Mouse (Mus musculus) forebrain, embryonic 13.5 days (tissue): ENCODE measurements at regions not wholly inside any gene's neighbourhood (a gene's known extent, or its start where the extent isn't known, plus 50 kb on each side); places are given as distances from the start of the nearest gene placed in this dataset.
A peak's percentile ranks its signal among the peaks of the same experiment; 100 is the strongest.
"Not testable (repeated sequence)": the region's sequence is repeated elsewhere in the genome, so short reads cannot be mapped to it uniquely, and the experiment has no call there.

Experiments used
- ATAC-seq: fragments of 200-750 bp; cut with Nextera tagmentation; 2 replicates; pipeline ENCODE4 v1.8.0; 2017
- H3K27ac ChIP-seq: fragments of 300-500 bp; sonication (generic); 2 replicates; pipeline ENCODE4 v1.5.1; 2015; ENCODE audit warnings: inconsistent platforms, mild to moderate bottlenecking, moderate library complexity
- H3K27me3 ChIP-seq: fragments of 300-500 bp; sonication (generic); 2 replicates; pipeline ENCODE4 v1.6.1; 2015; ENCODE audit warnings: mild to moderate bottlenecking, inconsistent platforms
- H3K36me3 ChIP-seq: fragments of 300-500 bp; sonication (generic); 2 replicates; pipeline ENCODE4 v1.6.1; 2015; ENCODE audit warnings: mild to moderate bottlenecking, inconsistent platforms; ENCODE audit not compliant: poor library complexity, severe bottlenecking
- H3K4me1 ChIP-seq: fragments of 300-500 bp; sonication (generic); 2 replicates; pipeline ENCODE4 v1.6.1; 2015; ENCODE audit warnings: inconsistent platforms
- H3K4me2 ChIP-seq: fragments of 300-500 bp; sonication (generic); 2 replicates; pipeline ENCODE4 v1.6.1; 2015; ENCODE audit warnings: inconsistent platforms, mild to moderate bottlenecking, moderate library complexity
- H3K4me3 ChIP-seq: fragments of 300-500 bp; sonication (generic); 2 replicates; pipeline ENCODE4 v1.5.1; 2015; ENCODE audit warnings: mild to moderate bottlenecking, inconsistent platforms
- H3K9ac ChIP-seq: fragments of 300-500 bp; sonication (generic); 2 replicates; pipeline ENCODE4 v1.6.1; 2015; ENCODE audit warnings: mild to moderate bottlenecking, inconsistent platforms
- H3K9me3 ChIP-seq: fragments of 300-500 bp; sonication (generic); replicated peaks from 2 replicates; pipeline ENCODE4 v1.6.1; 2016; ENCODE audit warnings: inconsistent platforms
- WGBS: fragments of 180-500 bp; shearing (Covaris S2); methylation state at CpG from one replicate; pipeline ENCODE4 v1.1.7; 2015; 5-methylcytosine and 5-hydroxymethylcytosine counted together

DNA sequence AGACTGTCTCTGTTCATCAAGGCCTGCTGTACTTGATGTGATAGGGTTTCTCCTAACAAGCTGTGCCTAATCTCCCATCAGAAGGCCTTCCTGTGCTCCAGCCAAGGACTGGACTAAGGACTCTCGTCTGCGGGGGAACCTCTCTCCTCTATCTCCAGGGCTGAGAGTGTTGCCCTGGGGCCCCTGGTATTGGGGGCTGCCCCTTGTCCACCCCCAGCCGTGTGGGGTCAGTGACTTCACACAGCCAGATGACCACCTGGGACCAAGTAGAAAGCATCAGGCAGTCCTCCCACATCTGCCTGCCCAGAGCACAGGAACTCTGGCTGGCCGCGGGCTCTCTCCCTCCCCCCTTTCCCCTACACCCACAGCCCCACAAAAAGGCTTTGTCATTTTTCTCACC lies 651.5 kb upstream of the Kif2b start:
- ATAC-seq, result no peak
- Histone ChIP-seq H3K36me3 (no peaks in the 10 kb centered on the region), H3K27ac (no peak overlapping the region), H3K9me3 (no peaks in the 10 kb centered on the region), H3K9ac (no peak overlapping the region), H3K4me3 (no peak overlapping the region), H3K4me2 (no peak overlapping the region), H3K27me3 (no peaks in the 10 kb centered on the region), H3K4me1 (no peaks in the 10 kb centered on the region)
- 72% methylated on average over 5 of the region's 5 CpGs for WGBS

DNA sequence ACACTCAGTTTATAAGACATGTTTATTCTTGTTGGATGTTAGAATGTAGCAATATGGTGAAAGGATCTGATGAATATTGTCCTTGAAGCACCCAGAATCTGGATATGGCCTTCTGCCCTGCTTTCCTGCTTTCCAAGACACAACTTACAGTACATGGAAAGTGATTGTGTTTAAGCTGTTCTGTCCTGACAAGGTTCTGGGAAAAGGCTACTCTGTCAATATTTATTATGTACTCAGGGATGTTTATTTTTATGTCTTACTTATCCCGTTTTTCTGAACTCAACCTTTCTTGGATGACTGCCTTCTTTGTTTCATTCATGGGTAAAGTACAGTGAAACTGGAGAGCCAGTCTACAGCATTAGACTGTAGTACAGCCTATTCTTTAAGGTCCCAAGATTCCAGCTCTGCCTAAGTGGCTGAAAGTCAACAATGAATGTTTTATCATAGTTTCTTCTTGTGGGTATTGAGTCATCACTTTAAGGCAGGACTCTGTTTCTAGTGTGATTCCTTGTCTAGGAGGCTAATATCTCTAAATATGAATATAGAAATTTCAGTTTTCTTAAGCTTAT lies 631.7 kb upstream of the Kif2b start:
- Histone ChIP-seq H3K4me2 (no peak overlapping the region), H3K9me3 (no peaks in the 10 kb centered on the region), H3K4me3 (no peak overlapping the region), H3K4me1 (no peaks in the 10 kb centered on the region), H3K27me3 (no peaks in the 10 kb centered on the region), H3K36me3 (no peaks in the 10 kb centered on the region), H3K27ac (no peak overlapping the region), H3K9ac (no peak overlapping the region)
- ATAC-seq, result no peak
- 71% methylated on average over 1 of the region's 1 CpGs for WGBS

GRCm38 (mm10) chr11:92178393-92178792 lies 601.0 kb upstream of the Kif2b start:
- not testable (repeated sequence) for H3K9me3 ChIP-seq, H3K4me3 ChIP-seq, H3K36me3 ChIP-seq, H3K27me3 ChIP-seq, H3K4me2 ChIP-seq, H3K27ac ChIP-seq, H3K4me1 ChIP-seq, ATAC-seq, H3K9ac ChIP-seq
- 78% methylated on average over 3 of the region's 3 CpGs for WGBS

- Histone ChIP-seq H3K27ac (no peak overlapping the region), H3K4me2 (no peak overlapping the region), H3K4me3 (no peak overlapping the region), H3K27me3 (no peaks in the 10 kb centered on the region), H3K9ac (no peak overlapping the region), H3K4me1 (no peaks in the 10 kb centered on the region), H3K36me3 (no peaks in the 10 kb centered on the region), H3K9me3 (no peaks in the 10 kb centered on the region)
- ATAC-seq, result 0 out of 2 replicates have a peak, but pooled peaks have one; percentile 24
Observed at GRCm38 (mm10) chr11:92153124-92153523, 575.8 kb upstream of the Kif2b start.

GRCm38 (mm10) chr11:92135677-92136076 lies 558.3 kb upstream of the Kif2b start:
- no peak overlapping the region for H3K4me3 ChIP-seq
- peaks cover 9% of the 10 kb centered on the region for H3K4me1 ChIP-seq
- no peak overlapping the region for H3K4me2 ChIP-seq
- H3K36me3 ChIP-seq, result no peaks in the 10 kb centered on the region
- no peak overlapping the region for H3K9ac ChIP-seq
- WGBS, result 25% methylated on average over 1 of the region's 1 CpGs
- H3K9me3 ChIP-seq, result no peaks in the 10 kb centered on the region
- no peak overlapping the region for H3K27ac ChIP-seq
- no peaks in the 10 kb centered on the region for H3K27me3 ChIP-seq
- ATAC-seq, result peak; percentile 70

DNA sequence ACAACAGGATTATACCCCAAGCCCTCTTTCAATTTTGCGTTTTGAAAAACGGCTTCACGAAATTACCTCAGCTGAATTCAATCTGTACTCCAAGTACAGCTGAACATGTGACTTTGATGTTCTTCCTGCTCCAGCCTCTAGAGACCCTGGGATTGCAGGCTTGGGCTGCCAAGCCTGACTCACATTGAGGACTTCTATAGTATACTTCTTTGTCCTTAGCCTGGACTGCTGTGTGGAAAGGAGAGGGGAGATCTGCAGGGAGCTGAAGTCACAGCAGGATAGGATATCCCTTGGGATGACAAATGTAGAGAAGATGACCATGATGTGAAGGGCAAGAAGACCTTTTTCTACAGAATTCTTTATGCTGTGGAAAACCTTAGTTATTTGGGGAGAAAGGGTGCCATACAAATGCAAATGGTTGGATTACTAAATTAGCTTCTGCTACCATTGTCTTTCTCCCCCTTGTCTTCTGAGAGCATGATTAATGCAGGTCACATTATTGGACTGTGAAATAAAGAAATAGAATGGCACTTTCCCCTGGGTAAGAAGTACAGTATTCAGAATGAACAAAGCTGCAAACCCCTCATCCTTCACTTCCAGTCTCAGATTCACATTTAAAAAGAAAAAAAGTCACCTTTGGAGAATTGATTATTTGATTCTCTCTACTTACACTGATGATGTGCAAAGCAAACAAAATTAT lies 557.7 kb upstream of the Kif2b start:
- Histone ChIP-seq H3K9me3 (no peaks in the 10 kb centered on the region), H3K4me2 (no peak overlapping the region), H3K4me3 (no peak overlapping the region), H3K27ac (peak overlapping the region; percentile 63), H3K27me3 (no peaks in the 10 kb centered on the region), H3K36me3 (no peaks in the 10 kb centered on the region), H3K9ac (no peak overlapping the region), H3K4me1 (peaks cover 9% of the 10 kb centered on the region)
- ATAC-seq, result peak; percentile 86
- 16% methylated on average over 3 of the region's 3 CpGs for WGBS

GRCm38 (mm10) chr11:92084766-92085165 lies 507.4 kb upstream of the Kif2b start:
- Histone ChIP-seq H3K4me2 (no peak overlapping the region), H3K27ac (no peak overlapping the region), H3K9me3 (no peaks in the 10 kb centered on the region), H3K36me3 (no peaks in the 10 kb centered on the region), H3K4me3 (no peak overlapping the region), H3K27me3 (no peaks in the 10 kb centered on the region), H3K9ac (no peak overlapping the region), H3K4me1 (no peaks in the 10 kb centered on the region)
- ATAC-seq, result no peak
- WGBS, result 79% methylated on average over 2 of the region's 2 CpGs

DNA sequence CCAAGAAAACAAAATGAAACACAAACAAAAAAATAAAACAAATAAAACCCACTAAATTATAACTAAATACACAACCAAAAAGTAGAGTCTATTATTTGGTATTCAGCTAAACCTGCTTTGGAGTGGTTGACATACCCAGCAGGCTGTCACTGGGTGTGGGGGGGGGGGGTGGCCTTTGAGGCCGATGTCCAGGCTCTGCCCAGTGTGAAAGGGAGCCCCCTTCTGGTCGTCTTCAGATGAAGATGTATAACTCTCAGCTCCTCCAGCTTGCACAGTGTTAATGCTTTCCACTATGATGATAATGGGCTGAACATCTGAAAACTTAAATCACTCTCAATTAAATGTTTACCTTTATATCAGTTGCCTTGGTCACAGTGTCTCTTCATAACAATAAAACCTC lies 464.3 kb upstream of the Kif2b start:
- Histone ChIP-seq H3K36me3 (no peaks in the 10 kb centered on the region), H3K27me3 (no peaks in the 10 kb centered on the region), H3K4me3 (no peak overlapping the region), H3K9me3 (no peaks in the 10 kb centered on the region), H3K4me2 (no peak overlapping the region), H3K27ac (no peak overlapping the region), H3K4me1 (no peaks in the 10 kb centered on the region), H3K9ac (no peak overlapping the region)
- ATAC-seq, result no peak
- 7% methylated on average over 2 of the region's 2 CpGs for WGBS

DNA sequence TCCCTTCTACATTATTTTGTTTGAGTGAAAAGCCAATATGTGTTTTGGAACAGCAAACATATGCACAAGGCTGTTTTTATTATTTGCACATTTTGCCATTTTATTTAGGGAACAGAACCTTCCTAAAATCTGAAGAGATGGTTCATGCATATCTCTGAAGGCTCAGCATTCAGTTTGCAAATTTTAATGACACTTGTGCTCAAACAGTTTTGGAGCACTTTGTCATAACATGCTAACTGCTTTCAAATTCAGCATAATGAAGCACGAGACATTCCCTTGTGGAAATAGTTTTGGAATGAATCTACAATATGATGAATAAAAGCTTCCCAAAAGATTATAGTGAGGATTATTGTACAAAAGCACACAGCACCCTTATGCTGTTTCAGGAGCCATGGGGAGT lies 462.8 kb upstream of the Kif2b start:
- Histone ChIP-seq H3K4me1 (no peaks in the 10 kb centered on the region), H3K4me2 (no peak overlapping the region), H3K36me3 (no peaks in the 10 kb centered on the region), H3K27me3 (no peaks in the 10 kb centered on the region), H3K4me3 (no peak overlapping the region), H3K27ac (no peak overlapping the region), H3K9me3 (no peaks in the 10 kb centered on the region), H3K9ac (no peak overlapping the region)
- 68% methylated on average over 1 of the region's 1 CpGs for WGBS
- ATAC-seq, result no peak

GRCm38 (mm10) chr11:92018419-92018818 lies 441.1 kb upstream of the Kif2b start:
- ATAC-seq, result no peak
- 90% methylated on average over 3 of the region's 3 CpGs for WGBS
- Histone ChIP-seq H3K27ac (no peak overlapping the region), H3K9ac (no peak overlapping the region), H3K27me3 (no peaks in the 10 kb centered on the region), H3K4me2 (no peak overlapping the region), H3K36me3 (no peaks in the 10 kb centered on the region), H3K4me1 (no peaks in the 10 kb centered on the region), H3K4me3 (no peak overlapping the region), H3K9me3 (no peaks in the 10 kb centered on the region)

GRCm38 (mm10) chr11:92011284-92011683 lies 433.9 kb upstream of the Kif2b start:
- Histone ChIP-seq H3K36me3 (no peaks in the 10 kb centered on the region), H3K4me1 (no peaks in the 10 kb centered on the region), H3K4me3 (no peak overlapping the region), H3K4me2 (no peak overlapping the region), H3K9ac (no peak overlapping the region), H3K27me3 (no peaks in the 10 kb centered on the region), H3K9me3 (no peaks in the 10 kb centered on the region), H3K27ac (no peak overlapping the region)
- no peak for ATAC-seq
- 86% methylated on average over 3 of the region's 3 CpGs for WGBS

- H3K27ac ChIP-seq, result no peak overlapping the region
- no peaks in the 10 kb centered on the region for H3K9me3 ChIP-seq
- no peaks in the 10 kb centered on the region for H3K36me3 ChIP-seq
- no peak overlapping the region for H3K9ac ChIP-seq
- H3K4me2 ChIP-seq, result no peak overlapping the region
- ATAC-seq, result no peak
- H3K4me1 ChIP-seq, result no peaks in the 10 kb centered on the region
- 90% methylated on average over 2 of the region's 2 CpGs for WGBS
- H3K4me3 ChIP-seq, result no peak overlapping the region
- no peaks in the 10 kb centered on the region for H3K27me3 ChIP-seq
Observed at GRCm38 (mm10) chr11:91995524-91995923, 418.2 kb upstream of the Kif2b start.

DNA sequence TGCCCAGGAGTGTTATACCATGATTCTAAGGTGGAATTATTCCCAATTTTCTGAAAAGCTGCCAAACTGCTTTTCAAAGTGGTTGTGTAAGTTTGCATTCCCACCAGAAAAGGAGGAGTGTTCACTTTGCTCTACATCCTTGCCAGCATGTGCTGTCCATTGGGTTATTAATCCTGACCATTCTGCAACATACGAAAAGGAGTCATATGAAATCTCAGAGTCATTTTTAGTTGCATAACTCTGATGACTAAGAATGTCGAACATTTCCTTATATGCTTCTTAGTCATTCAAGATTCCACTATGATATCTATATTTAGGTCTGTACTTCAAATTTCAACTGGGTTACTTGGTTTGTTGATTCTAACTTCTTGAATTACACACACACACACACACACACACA lies 392.2 kb upstream of the Kif2b start:
- Histone ChIP-seq H3K27ac (no peak overlapping the region), H3K27me3 (no peaks in the 10 kb centered on the region), H3K9ac (no peak overlapping the region), H3K4me3 (no peak overlapping the region), H3K36me3 (no peaks in the 10 kb centered on the region), H3K9me3 (no peaks in the 10 kb centered on the region), H3K4me2 (no peak overlapping the region), H3K4me1 (no peaks in the 10 kb centered on the region)
- ATAC-seq, result no peak
- 98% methylated on average over 2 of the region's 2 CpGs for WGBS
